Mouse (Mus musculus) urinary bladder, postnatal 36 days (tissue): ENCODE data around the gene Cdk17.

Source experiments
- DNase-seq, 2 experiments: peaks; one replicate each; pipeline ENCODE4 v3.0.0; 2022; ENCODE audit warnings: low spot score in 2 of 2, mixed read lengths in 1 of 2

The Cdk17 gene

DNA sequence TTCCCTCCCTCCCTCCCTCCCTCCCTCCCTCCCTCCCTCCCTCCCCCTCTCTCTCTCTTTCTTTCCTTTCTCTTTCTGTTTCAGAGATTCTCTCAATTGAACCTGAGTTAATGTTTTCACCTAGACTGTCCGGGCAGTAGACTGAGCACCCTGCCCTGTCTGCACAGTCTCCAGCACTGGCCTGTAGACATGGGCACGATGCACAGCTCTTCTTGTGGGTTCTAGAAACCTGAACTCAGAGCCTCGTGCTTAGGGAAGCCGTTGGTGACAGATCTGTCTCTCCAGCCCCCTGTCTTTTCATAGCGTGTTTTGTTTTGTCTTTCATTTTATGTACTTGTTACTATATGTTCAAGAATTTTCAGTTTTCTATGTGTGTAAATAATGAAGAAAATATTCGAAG lies 6.6 kb downstream of the Cdk17 start:
- DNase-seq, result no peak

- no peak for DNase-seq
These were observed 7.4 kb downstream of the Cdk17 start for GRCm38 (mm10) chr10:93168067-93168466.

DNA sequence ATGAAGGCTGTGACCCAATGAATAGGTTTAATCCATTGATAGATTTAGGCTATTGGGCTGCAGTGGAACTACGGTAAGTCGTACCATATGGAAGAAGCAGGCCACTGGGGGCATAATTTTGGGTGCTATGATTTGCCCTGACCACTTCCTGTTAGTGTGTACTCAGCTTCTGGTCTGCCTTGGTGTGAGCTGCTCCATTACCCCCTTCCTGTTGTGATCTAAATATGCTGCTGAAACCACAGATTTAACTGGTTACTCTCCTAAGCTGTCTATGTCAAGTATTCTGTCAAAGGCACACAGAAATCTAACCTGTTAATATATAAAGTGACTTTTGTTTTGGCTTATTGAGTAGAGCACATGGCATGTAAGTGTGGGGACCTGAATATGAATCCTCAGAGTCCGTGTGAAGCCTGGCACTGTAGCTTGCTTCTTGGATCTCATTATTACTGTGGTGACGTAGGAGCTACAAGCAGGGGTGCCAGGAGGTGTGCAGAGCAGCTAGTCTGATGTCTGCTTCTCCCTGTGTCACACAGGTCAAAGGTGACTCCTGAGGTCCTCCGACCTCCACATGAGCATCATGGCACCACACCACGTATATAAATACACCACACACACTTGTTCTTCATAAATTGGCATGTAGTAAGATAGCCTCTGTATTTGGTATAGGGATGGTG lies 10.6 kb downstream of the Cdk17 start:
- DNase-seq, result no peak

GRCm38 (mm10) chr10:93177471-93177870 lies 16.8 kb downstream of the Cdk17 start:
- no peak for DNase-seq

DNA sequence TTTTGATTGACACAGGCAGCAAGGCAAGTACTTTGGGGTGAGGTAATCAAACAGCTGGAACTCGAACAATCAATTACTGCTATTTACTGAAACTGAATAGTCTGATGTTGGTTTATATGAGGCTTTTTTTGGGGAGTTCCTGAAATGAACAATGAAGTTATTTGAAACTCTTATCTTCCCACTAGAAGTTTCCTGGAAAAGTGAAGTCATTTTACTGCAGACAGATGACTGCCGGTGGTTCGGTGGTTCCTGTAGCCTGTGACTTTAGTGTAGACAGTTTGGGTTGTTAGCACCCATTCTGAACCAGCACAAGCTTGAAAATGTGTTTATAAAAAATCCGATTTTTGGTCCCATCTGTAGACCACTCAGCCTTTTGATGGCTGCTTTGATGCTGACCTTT lies 17.2 kb downstream of the Cdk17 start:
- DNase-seq, result no peak

- no peak for DNase-seq
These were observed 18.0 kb downstream of the Cdk17 start for GRCm38 (mm10) chr10:93178662-93179061.

DNA sequence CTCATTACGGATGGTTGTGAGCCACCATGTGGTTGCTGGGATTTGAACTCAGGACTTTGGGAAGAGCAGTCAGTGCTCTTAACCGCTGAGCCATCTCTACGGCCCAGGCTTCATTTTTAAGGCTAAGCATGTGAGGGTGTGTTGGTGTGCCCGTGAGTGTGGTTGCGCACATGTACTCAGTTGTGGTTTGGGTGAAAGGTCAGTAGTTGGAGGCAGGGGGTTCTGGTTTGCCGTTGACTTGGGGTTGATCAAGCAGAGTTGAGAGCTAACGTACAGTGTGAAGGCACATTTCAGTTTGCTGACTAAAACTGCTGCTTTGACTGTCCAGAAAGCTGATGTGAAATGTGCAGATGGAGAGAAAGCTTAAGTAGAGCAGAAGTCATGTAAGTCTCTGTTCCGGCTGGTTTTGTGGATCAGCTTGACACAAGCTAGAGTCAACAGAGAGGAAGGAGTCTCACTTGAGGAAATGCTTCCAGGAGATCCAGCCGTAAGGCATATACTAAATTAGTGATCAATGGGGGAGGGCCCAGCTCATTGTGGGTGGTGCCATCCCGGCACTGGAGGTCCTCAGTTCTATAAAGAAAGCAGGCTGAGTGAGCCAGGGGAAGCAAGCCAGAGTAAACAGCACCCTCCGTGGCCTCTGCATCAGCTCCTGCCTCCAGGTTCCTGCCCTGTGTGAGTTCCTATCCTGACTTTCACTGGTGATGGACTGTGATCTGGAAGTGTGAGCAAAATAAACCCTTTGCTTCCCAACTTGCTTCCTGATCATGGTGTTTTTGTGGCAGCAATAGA lies 19.2 kb downstream of the Cdk17 start:
- DNase-seq, result no peak

GRCm38 (mm10) chr10:93184351-93184976 lies 23.8 kb downstream of the Cdk17 start:
- DNase-seq, result no peak

GRCm38 (mm10) chr10:93188440-93188999 lies 27.8 kb downstream of the Cdk17 start:
- DNase-seq, result no peak

- DNase-seq, result no peak
These were observed 30.0 kb downstream of the Cdk17 start for GRCm38 (mm10) chr10:93190475-93191262.

DNA sequence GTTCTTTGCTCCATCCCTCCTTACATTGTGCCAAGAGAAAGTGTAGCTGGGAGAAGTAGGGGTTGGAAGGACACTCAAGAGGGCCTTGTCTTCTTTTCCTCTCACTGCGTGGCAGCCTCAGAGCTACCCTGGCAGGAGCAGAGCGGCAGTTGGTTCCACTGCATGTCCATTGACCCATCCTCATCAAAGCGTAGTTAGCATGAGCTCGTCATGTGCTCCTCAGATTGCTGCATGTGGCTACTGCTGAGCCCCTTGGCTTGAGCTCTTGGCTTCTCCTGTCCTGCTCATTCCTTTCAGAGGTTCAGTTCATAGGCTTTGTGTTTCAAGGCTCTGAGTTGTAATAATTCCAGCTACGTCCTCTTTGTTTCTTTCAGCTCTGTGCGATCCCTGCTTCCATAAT lies 36.4 kb downstream of the Cdk17 start:
- no peak for DNase-seq

GRCm38 (mm10) chr10:93198958-93199357 lies 38.3 kb downstream of the Cdk17 start:
- DNase-seq, result no peak

DNA sequence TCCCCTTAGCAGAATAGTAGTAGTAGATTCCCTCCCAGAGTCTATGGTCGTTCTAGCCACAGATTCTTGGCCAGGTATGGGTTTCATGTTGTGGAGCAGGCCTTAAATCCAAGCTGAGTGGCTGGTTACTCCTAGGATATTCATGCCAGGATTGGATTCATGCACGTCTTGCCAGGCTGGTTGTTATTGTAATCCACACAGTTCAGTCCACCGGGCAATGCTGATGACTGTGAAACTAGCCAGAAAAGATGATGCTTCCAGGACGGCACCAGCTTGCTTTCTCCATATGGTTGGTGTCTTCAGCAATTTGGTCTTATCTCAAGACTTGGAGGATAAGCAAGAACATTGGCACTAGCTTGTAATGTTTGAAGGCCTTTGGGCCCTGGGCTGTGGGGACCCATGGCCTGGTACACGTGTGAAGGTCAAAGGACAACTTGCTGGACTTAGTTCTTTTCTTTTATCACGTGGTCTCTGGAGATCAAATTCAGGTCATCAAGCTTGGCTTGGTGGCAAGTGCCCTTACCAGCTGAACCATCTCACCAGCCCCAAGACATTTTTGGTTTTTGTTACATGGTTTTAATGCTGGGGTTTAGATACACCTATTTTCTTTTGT lies 41.3 kb downstream of the Cdk17 start:
- no peak for DNase-seq

DNA sequence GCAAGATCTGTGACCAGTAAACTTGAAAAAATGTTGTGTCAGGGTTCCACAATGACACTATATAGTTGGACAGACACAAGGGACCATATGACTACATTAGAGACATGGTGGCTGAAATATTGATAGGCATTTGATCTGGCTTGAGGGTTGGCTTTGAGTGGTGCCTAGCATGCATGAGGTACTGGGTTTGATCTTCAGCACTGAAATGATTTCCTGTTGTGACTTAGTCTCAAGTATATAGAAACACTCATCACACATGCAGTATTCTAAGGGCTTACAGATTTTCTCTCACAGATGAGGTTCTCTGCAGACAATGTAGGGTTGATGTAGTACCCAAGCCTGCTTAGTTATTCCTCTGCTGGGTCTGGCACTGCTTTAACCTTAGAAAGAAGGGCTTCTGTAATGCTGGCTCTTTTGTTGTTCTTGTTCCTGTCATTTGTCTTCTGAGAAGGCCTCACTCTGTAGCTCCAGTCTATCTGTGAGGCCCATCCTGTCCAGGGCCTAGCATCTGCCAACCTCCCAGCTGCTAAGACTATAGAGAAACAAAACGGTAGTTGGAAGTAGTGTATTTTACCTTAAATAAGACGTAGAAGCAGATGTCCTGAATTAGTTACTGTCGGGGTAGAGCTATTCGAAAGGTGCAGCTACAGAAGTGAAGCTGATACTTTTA lies 44.7 kb downstream of the Cdk17 start:
- DNase-seq, result no peak

DNA sequence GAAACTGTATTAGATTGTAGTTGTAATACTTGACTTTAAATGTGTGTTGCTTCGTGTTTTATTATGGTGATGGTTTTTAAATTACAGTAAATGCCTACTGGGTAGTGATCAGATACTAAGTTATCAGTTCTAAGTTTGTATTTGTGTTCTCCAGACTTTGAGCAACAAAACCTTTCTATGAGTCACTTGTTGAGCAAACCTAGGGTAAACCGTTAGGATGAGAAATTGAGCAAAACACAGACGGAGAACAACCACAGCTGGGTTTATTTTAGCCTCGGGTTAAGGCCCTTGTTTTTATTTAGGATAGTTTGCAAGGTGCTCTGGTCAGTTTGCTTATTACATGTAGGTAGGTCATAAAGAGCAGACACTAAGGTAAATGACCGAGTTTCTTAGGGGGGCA lies 46.5 kb downstream of the Cdk17 start:
- DNase-seq, result no peak

DNA sequence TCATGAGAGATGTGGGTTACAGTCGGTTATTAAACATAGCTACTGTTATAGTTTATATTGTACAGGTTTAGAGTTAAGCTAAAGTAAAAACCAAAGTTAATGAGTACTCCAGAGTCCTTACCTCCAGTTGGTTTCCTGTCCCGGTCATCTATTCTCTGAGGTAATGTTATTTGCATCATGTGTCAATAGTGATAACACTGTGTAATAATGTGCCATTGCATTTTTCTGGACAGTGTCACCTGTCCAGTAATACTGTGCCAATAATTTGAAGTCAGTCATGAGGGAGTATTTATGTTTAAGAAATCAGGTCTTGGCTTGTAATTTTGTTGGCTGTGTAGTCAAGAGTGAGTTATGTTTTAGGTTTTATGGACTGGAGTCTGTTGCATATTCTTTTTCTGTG lies 52.0 kb downstream of the Cdk17 start:
- DNase-seq, result no peak

DNA sequence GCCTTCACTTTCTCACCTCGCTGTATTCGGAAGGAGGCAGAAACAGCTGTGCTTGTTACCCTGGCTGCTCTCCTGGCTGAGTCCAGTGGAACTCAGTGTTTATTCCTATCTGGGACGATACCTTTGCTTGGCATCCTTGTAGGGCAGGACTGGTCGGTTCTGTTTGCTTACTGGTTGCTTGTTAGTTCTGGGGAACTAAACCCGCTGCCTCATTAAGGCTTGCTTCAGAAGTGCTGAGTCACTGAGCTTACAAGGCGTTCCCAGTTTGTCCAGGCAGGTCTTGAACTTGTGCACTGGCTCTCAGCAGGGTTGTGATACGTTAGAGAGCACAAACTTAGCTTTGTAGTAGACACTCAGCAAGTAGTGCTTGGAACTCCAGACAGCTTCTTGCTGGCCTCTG lies 52.7 kb downstream of the Cdk17 start:
- DNase-seq, result peak; percentile 37 to 42

DNA sequence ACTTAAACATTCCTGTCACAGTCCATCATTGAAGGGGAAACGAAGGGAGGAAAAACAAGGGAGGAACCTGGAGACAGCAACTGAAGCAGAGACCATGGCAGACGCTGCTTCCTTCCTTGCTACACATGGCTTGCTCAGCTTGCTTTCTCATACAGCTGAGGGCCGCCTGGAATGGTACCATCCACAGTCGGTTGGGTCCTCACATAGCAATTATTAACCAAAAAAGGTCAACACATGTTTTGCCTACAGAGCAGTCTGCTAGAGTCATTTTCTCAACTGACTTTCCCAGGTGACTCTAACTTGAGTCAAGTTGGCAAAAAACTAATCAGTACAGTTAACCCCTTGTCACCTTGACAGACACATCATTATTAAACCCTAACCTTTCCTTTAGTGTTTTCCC lies 53.6 kb downstream of the Cdk17 start:
- DNase-seq, result no peak

- DNase-seq, result no peak
These were observed 54.5 kb downstream of the Cdk17 start for GRCm38 (mm10) chr10:93215051-93215763.

DNA sequence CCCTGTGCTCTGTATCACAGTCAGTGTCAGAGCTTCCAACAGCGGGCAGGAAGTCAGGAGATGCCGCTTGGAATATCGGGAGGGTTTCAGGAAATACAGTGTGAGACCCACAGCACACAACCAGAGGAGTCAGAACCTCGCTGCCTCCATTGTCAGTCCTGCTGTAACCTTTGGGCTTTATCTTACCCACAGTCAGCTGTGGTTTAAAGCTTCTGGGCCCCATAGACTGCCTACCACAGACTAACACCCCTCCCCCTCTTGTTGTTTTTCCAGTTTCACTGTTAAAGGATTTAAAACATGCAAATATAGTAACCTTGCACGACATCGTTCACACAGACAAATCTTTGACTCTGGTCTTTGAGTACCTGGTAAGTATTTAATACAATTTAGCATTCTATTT lies 65.1 kb downstream of the Cdk17 start:
- DNase-seq, result no peak
